Mouse (Mus musculus): ENCODE results near the gene Vav3. TPM values are rescaled to one million over a fixed set of nuclear protein-coding genes. Genes with fewer than 3 reads are reported as not detected.

The Vav3 gene
- polyA plus RNA-seq, 1 experiment from 2014 or later: 2.9 TPM

DNA sequence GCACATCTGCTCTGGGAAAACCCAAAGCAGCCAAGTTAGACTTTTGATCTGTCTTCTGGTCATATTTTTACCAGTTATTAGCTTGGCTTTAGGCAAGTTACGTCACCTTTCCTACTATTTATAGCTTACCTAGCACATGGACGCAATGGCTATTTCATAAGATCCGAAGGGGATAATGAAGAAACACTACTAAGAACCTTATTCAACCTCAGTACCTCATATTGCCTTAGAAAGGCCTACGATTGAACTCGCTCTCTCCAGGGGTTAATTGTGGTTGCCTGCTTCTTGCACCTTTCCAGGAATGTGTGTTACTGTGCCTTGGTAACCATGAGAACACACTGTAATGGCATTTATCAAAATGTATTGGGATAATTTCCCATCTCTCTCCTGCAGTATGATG is 61.1 kb downstream of the Vav3 start:
- WGBS (ENCODE audit: insufficient replicate concordance): 63% methylated on average over 5 of the region's 5 CpGs
- Histone ChIP-seq H3K36me3 (ENCODE audit: control insufficient read depth, insufficient read depth) (no peaks in the 10 kb centered on the region), H3K9ac (ENCODE audit: low read depth, low read length) (no peak overlapping the region), H3K4me3 (ENCODE audit: low read depth, low read length) (no peak overlapping the region), H3K4me1 (ENCODE audit: control insufficient read depth, low read depth, low read length) (no peaks in the 10 kb centered on the region), H3K27ac (ENCODE audit: low read length) (no peak overlapping the region), H3K9me3 (replicated peaks; ENCODE audit: control insufficient read depth, low read length) (no peaks in the 10 kb centered on the region), H3K4me2 (ENCODE audit: low read depth, low read length) (no peak overlapping the region), H3K27me3 (ENCODE audit: control insufficient read depth, insufficient read depth, low read depth, low read length) (no peaks in the 10 kb centered on the region)
- no peak for ATAC-seq (ENCODE audit: low read depth)

DNA sequence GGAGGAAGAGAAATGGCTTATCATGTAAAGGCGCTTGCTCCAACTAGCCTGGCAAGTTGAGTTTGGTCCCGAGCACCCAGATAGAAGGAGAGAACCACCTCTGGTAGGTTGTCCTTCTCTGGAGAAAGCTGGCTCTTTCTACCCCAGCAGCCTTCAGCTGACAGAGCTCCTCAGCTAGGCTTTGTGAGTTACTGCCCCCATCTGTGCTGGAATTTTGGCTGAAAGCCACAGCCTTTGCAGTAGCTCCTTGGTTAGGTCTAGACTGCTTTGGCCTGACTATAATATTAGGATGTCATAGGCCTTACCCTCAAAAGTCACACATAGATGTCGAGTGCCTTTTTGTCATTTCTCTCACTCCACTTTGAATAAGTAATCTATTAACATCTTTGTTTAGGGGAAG is 70.8 kb downstream of the Vav3 start:
- 58% methylated on average over 3 of the region's 3 CpGs for WGBS (ENCODE audit: insufficient replicate concordance)
- Histone ChIP-seq H3K9ac (ENCODE audit: low read depth, low read length) (no peak overlapping the region), H3K4me1 (ENCODE audit: control insufficient read depth, low read depth, low read length) (no peaks in the 10 kb centered on the region), H3K27me3 (ENCODE audit: control insufficient read depth, insufficient read depth, low read depth, low read length) (no peaks in the 10 kb centered on the region), H3K9me3 (replicated peaks; ENCODE audit: control insufficient read depth, low read length) (no peaks in the 10 kb centered on the region), H3K4me2 (ENCODE audit: low read depth, low read length) (no peak overlapping the region), H3K27ac (ENCODE audit: low read length) (no peak overlapping the region), H3K4me3 (ENCODE audit: low read depth, low read length) (no peak overlapping the region), H3K36me3 (ENCODE audit: control insufficient read depth, insufficient read depth) (no peaks in the 10 kb centered on the region)
- no peak for ATAC-seq (ENCODE audit: low read depth)

DNA sequence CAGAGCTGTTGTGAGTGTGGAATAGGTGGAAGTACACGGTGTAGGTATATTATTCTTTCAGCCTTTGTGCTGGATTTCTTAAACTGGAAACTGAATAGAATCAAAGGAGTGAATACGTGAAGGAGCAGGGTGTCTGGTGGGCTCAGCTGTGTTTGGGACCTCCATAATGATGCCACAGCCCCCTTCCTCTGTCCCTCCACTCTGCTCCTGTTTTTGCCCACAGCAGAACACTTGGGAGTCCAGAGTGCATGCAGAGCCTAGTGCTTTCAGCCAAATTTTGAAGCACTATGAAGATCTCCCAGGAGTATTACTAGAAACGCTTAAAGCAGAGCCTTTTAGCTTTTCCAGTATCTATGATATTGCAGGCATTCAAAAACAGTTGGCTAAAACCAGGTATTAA is 80.0 kb downstream of the Vav3 start:
- 61% methylated on average over 3 of the region's 3 CpGs for WGBS (ENCODE audit: insufficient replicate concordance)
- ATAC-seq (ENCODE audit: low read depth): no peak

DNA sequence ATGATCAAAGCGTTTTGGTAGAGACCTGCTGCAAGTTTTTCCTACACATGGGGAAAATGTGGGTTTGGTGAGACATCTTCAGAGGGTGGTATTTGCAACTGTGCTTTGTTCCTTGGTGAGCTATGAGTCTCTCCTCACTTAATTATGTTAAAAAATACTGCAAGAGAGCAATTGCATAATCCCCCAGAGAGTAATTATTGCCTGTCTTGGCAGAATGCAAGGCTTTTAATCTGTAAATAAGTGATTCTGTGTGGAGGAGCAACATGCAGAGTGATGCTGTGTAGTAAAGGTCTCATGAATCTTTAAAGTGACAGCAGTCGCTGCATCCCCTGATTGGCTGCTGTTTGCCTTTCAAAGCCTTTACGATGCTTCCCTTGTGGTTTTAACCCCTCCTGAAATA is 80.6 kb downstream of the Vav3 start:
- Histone ChIP-seq H3K4me1 (ENCODE audit: control insufficient read depth, low read depth, low read length) (no peaks in the 10 kb centered on the region), H3K9ac (ENCODE audit: low read depth, low read length) (no peak overlapping the region), H3K4me3 (ENCODE audit: low read depth, low read length) (no peak overlapping the region), H3K9me3 (replicated peaks; ENCODE audit: control insufficient read depth, low read length) (no peaks in the 10 kb centered on the region), H3K36me3 (ENCODE audit: control insufficient read depth, insufficient read depth) (no peaks in the 10 kb centered on the region), H3K27ac (ENCODE audit: low read length) (no peak overlapping the region), H3K4me2 (ENCODE audit: low read depth, low read length) (no peak overlapping the region), H3K27me3 (ENCODE audit: control insufficient read depth, insufficient read depth, low read depth, low read length) (no peaks in the 10 kb centered on the region)
- 33% methylated on average over 3 of the region's 3 CpGs for WGBS (ENCODE audit: insufficient replicate concordance)
- ATAC-seq (ENCODE audit: low read depth): no peak

More for the DNA sequence above, 80.0 kb downstream of the Vav3 start:
- no peak overlapping the region for H3K4me2 ChIP-seq (ENCODE audit: low read depth, low read length)
- no peaks in the 10 kb centered on the region for H3K36me3 ChIP-seq (ENCODE audit: control insufficient read depth, insufficient read depth)
- no peaks in the 10 kb centered on the region for H3K27me3 ChIP-seq (ENCODE audit: control insufficient read depth, insufficient read depth, low read depth, low read length)
- H3K27ac ChIP-seq (ENCODE audit: low read length): no peak overlapping the region
- no peak overlapping the region for H3K9ac ChIP-seq (ENCODE audit: low read depth, low read length)
- H3K4me3 ChIP-seq (ENCODE audit: low read depth, low read length): no peak overlapping the region
- no peaks in the 10 kb centered on the region for H3K4me1 ChIP-seq (ENCODE audit: control insufficient read depth, low read depth, low read length)
- H3K9me3 ChIP-seq (replicated peaks; ENCODE audit: control insufficient read depth, low read length): no peaks in the 10 kb centered on the region

DNA sequence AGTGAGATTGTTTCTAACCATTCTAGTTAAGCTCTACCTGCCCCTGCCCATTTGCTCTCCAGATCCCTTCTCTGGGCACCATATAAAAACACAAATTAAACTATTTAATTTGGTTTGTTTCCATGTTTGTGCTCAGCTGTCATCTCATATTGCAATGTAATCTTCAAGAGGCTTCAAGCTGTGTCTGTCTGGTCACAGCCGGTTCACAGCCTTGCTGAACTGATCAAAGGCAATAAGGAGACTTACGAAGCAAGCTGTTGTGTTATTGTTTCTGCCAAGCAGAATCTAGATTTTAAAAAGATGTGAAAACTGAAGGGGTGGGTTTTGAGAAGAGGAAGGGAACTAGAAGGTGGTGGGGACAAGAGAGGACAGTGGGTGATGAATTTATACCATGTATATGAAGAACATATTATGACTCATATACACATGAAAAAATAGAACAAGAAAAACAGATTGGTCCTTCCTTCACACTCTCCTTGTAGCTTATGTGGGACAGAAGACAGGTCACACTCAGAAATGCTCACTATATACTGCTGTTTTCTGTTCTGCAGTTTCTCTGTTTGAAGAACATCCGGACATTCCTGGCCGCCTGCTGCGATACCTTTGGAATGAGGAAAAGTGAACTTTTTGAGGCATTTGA is 83.1 kb downstream of the Vav3 start:
- Histone ChIP-seq H3K9me3 (replicated peaks; ENCODE audit: control insufficient read depth, low read length) (no peaks in the 10 kb centered on the region), H3K4me1 (ENCODE audit: control insufficient read depth, low read depth, low read length) (no peaks in the 10 kb centered on the region), H3K4me3 (ENCODE audit: low read depth, low read length) (no peak overlapping the region), H3K36me3 (ENCODE audit: control insufficient read depth, insufficient read depth) (no peaks in the 10 kb centered on the region), H3K27ac (ENCODE audit: low read length) (no peak overlapping the region), H3K27me3 (ENCODE audit: control insufficient read depth, insufficient read depth, low read depth, low read length) (no peaks in the 10 kb centered on the region), H3K9ac (ENCODE audit: low read depth, low read length) (no peak overlapping the region), H3K4me2 (ENCODE audit: low read depth, low read length) (no peak overlapping the region)
- no peak for ATAC-seq (ENCODE audit: low read depth)
- 72% methylated on average over 5 of the region's 5 CpGs for WGBS (ENCODE audit: insufficient replicate concordance)

DNA sequence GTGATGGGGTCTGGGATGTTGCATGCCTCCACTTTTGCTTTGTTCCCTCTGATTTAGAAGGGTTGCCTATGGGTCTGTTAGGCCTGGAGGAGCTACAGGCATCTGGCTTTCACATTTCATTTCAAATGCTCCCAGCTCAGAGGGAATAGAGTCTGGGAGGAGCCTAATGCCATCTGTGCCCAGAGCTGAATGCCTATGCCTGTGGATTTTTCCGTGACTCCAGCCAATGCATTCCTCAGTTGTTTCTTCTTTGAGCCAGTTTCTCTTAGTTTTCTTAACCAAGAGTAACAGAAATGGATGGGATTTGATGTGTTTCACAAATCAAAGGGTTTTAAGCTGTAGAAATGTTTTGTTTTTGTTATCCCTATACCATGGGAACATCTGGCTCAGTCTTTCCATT is 90.8 kb downstream of the Vav3 start:
- Histone ChIP-seq H3K27ac (ENCODE audit: low read length) (no peak overlapping the region), H3K9ac (ENCODE audit: low read depth, low read length) (no peak overlapping the region), H3K4me1 (ENCODE audit: control insufficient read depth, low read depth, low read length) (no peaks in the 10 kb centered on the region), H3K4me2 (ENCODE audit: low read depth, low read length) (no peak overlapping the region), H3K27me3 (ENCODE audit: control insufficient read depth, insufficient read depth, low read depth, low read length) (no peaks in the 10 kb centered on the region), H3K4me3 (ENCODE audit: low read depth, low read length) (no peak overlapping the region), H3K9me3 (replicated peaks; ENCODE audit: control insufficient read depth, low read length) (no peaks in the 10 kb centered on the region), H3K36me3 (ENCODE audit: control insufficient read depth, insufficient read depth) (no peaks in the 10 kb centered on the region)
- 73% methylated on average over 1 of the region's 1 CpGs for WGBS (ENCODE audit: insufficient replicate concordance)
- no peak for ATAC-seq (ENCODE audit: low read depth)

DNA sequence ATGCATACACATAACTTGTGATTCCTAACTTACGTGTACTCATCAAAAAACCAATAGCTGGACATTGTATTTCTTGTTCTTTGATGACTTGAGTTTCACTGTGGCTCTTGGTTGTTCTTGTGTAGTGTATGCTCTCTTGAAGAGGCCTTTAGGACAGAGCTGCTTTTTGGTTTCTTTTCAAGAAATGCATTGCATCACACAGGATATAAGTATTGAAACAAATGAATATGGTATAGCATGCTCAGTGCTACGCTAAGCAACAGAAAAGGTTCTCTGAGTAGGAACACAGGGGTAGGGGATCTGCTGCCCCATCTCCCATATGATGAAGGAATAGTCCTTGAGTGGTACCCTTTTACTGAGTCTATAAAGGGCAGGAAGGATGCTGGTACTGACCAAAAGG is 98.1 kb downstream of the Vav3 start:
- ATAC-seq (ENCODE audit: low read depth): no peak
- no peak overlapping the region for H3K4me2 ChIP-seq (ENCODE audit: low read depth, low read length)
- H3K36me3 ChIP-seq (ENCODE audit: control insufficient read depth, insufficient read depth): no peaks in the 10 kb centered on the region
- no peak overlapping the region for H3K27ac ChIP-seq (ENCODE audit: low read length)
- no peaks in the 10 kb centered on the region for H3K4me1 ChIP-seq (ENCODE audit: control insufficient read depth, low read depth, low read length)
- no peaks in the 10 kb centered on the region for H3K9me3 ChIP-seq (replicated peaks; ENCODE audit: control insufficient read depth, low read length)
- no peak overlapping the region for H3K9ac ChIP-seq (ENCODE audit: low read depth, low read length)
- no peak overlapping the region for H3K4me3 ChIP-seq (ENCODE audit: low read depth, low read length)
- WGBS (ENCODE audit: insufficient replicate concordance): 58% methylated on average over 2 of the region's 2 CpGs
- no peaks in the 10 kb centered on the region for H3K27me3 ChIP-seq (ENCODE audit: control insufficient read depth, insufficient read depth, low read depth, low read length)

DNA sequence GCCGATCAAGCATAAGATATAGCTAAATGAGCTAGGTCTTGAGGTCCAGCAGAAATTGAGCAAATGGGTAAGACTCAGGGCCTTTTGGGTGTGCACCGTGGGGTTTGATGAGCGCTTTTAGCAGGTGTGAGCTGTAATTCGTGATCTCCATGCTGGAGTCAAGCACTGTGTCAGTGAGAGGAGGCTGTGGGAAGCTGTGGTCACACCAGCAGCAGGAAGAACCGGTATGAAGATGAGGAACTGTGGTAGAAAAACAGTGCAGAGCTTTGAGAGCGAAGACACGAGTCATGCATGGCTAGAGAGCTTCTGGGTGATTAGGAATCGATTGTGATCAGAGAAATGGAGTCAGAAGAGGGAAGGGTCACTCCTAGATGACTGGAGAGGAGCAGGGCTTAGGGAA is 98.8 kb downstream of the Vav3 start:
- Histone ChIP-seq H3K9me3 (replicated peaks; ENCODE audit: control insufficient read depth, low read length) (no peaks in the 10 kb centered on the region), H3K27ac (ENCODE audit: low read length) (no peak overlapping the region), H3K4me1 (ENCODE audit: control insufficient read depth, low read depth, low read length) (no peaks in the 10 kb centered on the region), H3K4me3 (ENCODE audit: low read depth, low read length) (no peak overlapping the region), H3K4me2 (ENCODE audit: low read depth, low read length) (no peak overlapping the region), H3K9ac (ENCODE audit: low read depth, low read length) (no peak overlapping the region), H3K27me3 (ENCODE audit: control insufficient read depth, insufficient read depth, low read depth, low read length) (no peaks in the 10 kb centered on the region), H3K36me3 (ENCODE audit: control insufficient read depth, insufficient read depth) (no peaks in the 10 kb centered on the region)
- ATAC-seq (ENCODE audit: low read depth): no peak
- 30% methylated on average over 8 of the region's 8 CpGs for WGBS (ENCODE audit: insufficient replicate concordance)

DNA sequence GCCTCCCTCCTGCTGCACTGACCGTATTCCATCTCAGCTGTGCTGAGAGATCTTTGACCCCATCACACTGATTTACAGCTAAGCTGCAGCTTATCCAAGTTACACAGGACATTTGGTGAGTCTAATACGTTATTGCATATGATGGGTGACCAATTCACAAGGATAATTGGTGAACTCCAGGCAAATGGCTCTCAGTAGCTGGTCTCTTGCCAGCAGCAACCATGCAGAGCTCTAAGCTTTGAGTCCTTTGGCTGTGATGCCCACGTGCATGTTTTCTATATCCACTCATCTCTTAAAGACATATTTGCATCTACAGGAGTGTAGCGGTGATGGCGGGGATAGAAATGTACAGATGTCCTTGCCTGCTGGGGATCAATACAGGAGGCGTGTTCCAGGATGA is 99.5 kb downstream of the Vav3 start:
- Histone ChIP-seq H3K27me3 (ENCODE audit: control insufficient read depth, insufficient read depth, low read depth, low read length) (no peaks in the 10 kb centered on the region), H3K4me1 (ENCODE audit: control insufficient read depth, low read depth, low read length) (no peaks in the 10 kb centered on the region), H3K4me2 (ENCODE audit: low read depth, low read length) (no peak overlapping the region), H3K27ac (ENCODE audit: low read length) (no peak overlapping the region), H3K4me3 (ENCODE audit: low read depth, low read length) (no peak overlapping the region), H3K36me3 (ENCODE audit: control insufficient read depth, insufficient read depth) (no peaks in the 10 kb centered on the region), H3K9me3 (replicated peaks; ENCODE audit: control insufficient read depth, low read length) (no peaks in the 10 kb centered on the region), H3K9ac (ENCODE audit: low read depth, low read length) (no peak overlapping the region)
- no peak for ATAC-seq (ENCODE audit: low read depth)
- WGBS (ENCODE audit: insufficient replicate concordance): 59% methylated on average over 6 of the region's 6 CpGs

Data from liver, embryonic 16.5 days (tissue).